Mouse (Mus musculus): Measurements from ENCODE around the gene Camk1.

Gene Camk1

GRCm38 (mm10) chr6:113353696-113354095 lies 9.9 kb upstream of the Camk1 start:
- DNase-seq, result no peak

DNA sequence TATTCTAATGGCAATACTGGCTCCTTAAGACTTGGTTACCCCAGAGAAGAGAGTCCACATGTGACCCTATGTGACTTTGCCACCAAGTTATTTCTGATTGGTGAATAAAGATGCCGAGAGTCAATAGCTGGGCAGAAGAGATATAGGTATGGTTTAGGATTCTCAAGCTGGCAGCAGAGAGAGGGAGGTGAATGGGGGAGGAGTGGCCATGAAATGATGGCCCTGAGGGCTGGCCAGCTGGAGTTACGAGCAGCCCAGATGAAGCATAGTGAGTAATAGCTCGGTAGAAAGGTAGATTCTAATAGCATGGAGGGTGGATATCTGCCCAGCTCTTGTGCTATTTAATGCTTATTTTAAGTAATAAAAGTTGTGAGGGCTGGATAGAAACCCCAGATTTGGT lies 9.0 kb upstream of the Camk1 start:
- DNase-seq, result no peak

GRCm38 (mm10) chr6:113351653-113352052 lies 7.9 kb upstream of the Camk1 start:
- no peak for DNase-seq

- no peak for DNase-seq
Observed at GRCm38 (mm10) chr6:113351161-113351560, 7.4 kb upstream of the Camk1 start.

DNA sequence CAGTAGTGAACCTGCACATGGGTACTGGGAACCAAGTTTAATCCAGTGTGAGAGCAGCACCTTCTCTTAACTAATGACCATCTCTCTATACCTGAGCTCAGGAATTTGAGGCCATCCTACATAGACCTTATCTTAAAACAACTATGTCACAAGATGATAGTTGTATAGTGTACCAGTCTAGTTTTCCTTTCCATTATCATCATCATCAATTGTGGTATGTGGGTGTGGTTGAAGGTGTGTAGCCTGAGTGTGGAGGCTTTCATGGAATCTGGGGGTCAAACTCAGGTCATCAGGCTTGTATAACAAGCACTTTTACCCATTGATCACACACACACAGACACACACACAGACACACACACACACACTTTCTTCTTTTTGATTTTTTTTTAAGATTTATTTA lies 6.8 kb upstream of the Camk1 start:
- no peak for DNase-seq

- DNase-seq, result no peak
Observed at GRCm38 (mm10) chr6:113346897-113347296, 3.1 kb upstream of the Camk1 start.

DNA sequence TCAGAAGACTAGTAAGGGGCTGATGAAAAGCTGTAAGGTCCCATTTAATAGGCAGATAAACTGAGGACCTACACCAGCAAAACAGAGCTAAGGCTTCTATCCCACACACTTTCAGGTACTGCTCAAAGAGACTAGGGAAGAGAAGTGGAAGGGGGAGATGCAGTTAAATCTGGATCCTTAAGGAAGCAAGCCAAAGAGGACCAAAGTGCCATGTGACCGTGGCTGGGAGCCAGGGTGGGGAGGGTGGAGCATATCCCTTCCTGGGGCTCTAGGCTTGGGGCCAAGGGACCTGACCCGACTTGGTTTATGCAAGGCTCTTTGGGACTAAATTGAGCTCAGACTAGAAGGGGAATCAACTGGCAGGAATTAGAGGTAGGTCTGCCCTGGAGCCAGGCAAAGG lies 537 bp upstream of the Camk1 start:
- DNase-seq, result peak; percentile 98

- DNase-seq, result peak in 1 of 2 experiments; percentile 31
Observed at GRCm38 (mm10) chr6:113342297-113342696, 1.5 kb downstream of the Camk1 start.

- peak in 1 of 2 experiments; percentile 21 for DNase-seq
Observed at GRCm38 (mm10) chr6:113341574-113341973, 2.2 kb downstream of the Camk1 start.

GRCm38 (mm10) chr6:113336852-113337620 lies 6.7 kb downstream of the Camk1 start:
- DNase-seq, result peak in 1 of 2 experiments; percentile 71

GRCm38 (mm10) chr6:113334216-113334615 lies 9.6 kb downstream of the Camk1 start:
- no peak for DNase-seq

DNA sequence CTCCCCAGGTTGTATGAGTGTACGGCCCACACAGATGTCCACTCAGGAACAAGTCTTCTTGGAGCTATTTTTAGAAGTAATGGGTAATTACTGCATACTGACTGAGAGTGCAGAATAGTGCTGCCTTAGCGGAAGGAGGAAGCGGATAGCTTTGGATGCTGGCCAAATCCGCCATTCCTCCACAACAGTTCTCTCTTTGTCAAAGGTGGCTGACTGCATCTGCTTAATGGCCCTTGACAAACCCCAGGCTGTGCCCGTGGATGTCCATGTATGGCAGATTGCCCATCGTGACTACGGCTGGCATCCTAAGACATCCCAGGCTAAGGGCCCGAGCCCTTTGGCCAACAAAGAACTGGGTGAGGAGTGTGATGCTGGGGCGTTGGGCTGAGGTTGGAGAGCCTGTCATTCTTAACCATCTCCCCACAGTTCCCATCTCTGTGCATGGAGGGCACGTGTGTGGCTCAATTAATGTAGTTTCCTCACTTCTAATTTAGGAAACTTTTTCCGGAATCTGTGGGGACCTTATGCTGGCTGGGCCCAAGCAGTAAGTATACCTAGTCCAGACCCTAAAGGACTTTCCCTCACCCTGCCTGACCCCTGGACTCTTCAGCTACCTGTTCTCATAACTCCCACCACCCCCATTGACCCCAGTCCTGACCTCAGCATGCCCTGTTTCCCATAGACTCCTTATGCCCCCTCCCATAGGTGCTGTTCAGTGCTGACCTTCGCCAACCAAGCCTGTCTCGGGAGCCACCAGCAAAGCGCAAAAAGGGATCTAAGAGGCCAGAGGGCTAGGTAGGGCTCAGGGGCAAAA lies 10.4 kb downstream of the Camk1 start:
- DNase-seq, result peak; percentile 89 to 90

- peak in 1 of 2 experiments; percentile 20 for DNase-seq
Observed at GRCm38 (mm10) chr6:113332734-113333133, 11.1 kb downstream of the Camk1 start.

- no peak for DNase-seq
Observed at GRCm38 (mm10) chr6:113331721-113332120, 12.1 kb downstream of the Camk1 start.

- no peak for DNase-seq
Observed at GRCm38 (mm10) chr6:113330547-113330946, 13.2 kb downstream of the Camk1 start.

- DNase-seq, result no peak
Observed at GRCm38 (mm10) chr6:113329396-113329795, 14.4 kb downstream of the Camk1 start.

GRCm38 (mm10) chr6:113326533-113327315 lies 17.1 kb downstream of the Camk1 start, which contains the start of gene Ogg1:
Gene Ogg1 (plus strand): TSS chr6:113326972.
- peak; percentile 98 to 100 for DNase-seq

DNA sequence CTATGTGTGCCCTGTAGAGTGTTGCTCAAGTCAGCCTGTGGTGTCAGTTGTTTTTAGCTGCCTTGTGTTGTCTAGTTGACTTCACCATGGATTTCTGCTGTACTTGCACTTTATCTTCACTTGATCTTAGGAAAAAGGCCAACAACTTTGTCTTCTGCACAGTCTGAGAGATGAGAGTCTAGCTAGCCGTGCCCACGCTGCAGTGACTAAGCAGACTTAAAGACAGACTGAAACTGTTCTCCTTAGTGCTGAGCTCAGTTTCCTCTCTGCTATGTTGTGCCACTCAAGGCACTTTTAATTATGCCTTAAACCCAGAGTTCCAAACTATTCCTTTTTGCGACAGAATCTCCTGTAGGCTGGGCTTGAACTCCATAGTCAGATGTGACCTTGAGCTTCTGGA lies 27.8 kb downstream of the Camk1 start:
- no peak for DNase-seq

- DNase-seq, result peak; percentile 57 to 64
Observed at GRCm38 (mm10) chr6:113308141-113308540, 35.6 kb downstream of the Camk1 start.

GRCm38 (mm10) chr6:113307481-113308121 lies 36.2 kb downstream of the Camk1 start:
- DNase-seq, result peak; percentile 26 to 52

- DNase-seq, result no peak
Observed at GRCm38 (mm10) chr6:113306986-113307349, 36.8 kb downstream of the Camk1 start, which contains the start of gene Brpf1. Gene Brpf1 (plus strand): TSS chr6:113307137.

DNA sequence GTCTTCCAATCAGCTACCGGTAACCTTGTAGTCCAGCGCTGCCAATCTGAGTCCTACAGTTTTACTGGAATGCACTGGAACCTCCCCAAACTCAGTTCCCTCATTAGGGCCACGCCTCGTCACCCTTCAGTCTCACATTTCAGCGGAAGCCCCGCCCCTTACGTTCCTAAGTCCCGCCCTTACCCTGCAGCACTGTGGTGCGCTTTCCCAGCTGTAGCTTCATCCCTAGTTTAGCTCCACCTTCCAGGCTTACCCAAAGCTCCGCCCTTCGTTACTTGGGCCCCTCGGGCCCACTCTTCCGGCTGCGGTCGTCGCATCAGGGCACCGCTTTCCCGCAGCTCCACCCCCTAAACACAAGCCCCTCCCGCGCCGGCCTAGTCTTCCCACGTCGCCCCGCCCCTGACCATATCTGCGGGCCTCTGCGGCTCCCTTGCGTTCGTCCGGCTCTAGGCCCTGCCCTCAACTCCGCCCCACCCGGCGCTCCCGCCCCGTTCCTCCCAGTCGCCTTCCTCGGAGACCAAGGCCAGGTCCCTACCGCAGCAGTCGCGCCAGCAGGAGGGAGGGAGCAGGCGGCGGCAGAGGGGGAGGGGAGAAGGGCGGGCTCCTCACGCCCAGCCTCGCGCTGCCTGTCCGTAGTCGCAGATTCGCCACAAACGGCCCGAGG lies 37.3 kb downstream of the Camk1 start:
- peak; percentile 100 for DNase-seq

Data from kidney, postnatal 36 days (tissue).